Mouse (Mus musculus): ENCODE measurements at regions not wholly inside any gene's neighbourhood (a gene's known extent, or its start where the extent isn't known, plus 50 kb on each side); places are given as distances from the start of the nearest gene placed in this dataset.

DNA sequence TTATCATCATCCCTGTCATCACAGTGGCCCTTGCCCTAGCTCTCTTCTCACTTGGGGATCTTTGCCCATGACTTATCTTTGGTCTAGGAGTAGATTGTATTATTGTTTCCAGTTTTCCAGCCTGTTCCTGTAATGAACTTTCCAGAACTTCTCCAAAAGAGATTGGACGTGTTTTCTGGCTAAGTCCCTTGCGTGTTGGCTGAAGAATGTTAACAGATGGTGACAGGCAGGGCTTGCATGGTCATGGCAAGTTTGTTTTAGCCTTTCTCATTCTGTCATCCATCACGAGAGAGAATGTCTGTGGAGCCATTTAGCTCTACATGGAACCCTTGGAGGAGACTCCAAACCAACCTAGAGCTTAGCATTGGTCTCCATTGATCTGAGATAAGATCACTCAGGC lies 123.2 kb upstream of the Adra1d start:
- TF ChIP-seq CTCF (IDR thresholded peaks at IDR 0.05; ENCODE audit: control insufficient read depth, insufficient read depth, low read length): no peak
- TF ChIP-seq POLR2A (IDR thresholded peaks at IDR 0.05; ENCODE audit: borderline replicate concordance, control insufficient read depth, low read depth, low read length): no peak
